Mouse (Mus musculus): ENCODE results near the gene Ttc21b. TPM values are rescaled to one million over a fixed set of nuclear protein-coding genes. Genes with fewer than 3 reads are reported as not detected.

Ttc21b gene
- polyA plus RNA-seq, 1 experiment from 2014 or later, result 7.1 TPM

Other genes with a start within 250 kb of the Ttc21b start
- gene Galnt3, start 131.6 kb downstream of the Ttc21b start, polyA plus RNA-seq (2015; fragmentation: Nextera tagmentation; extraction: Ambion mirVana), result 1.3 and 1.8 TPM in 2 replicates
- 0.06 and 0.08 TPM in 2 replicates for gene Scn1a, start 184.2 kb upstream of the Ttc21b start, polyA plus RNA-seq (2015; fragmentation: Nextera tagmentation; extraction: Ambion mirVana)

Measured in heart, embryonic 16.5 days (tissue).